Mouse (Mus musculus) frontal cortex, adult (tissue): ENCODE measurements around the gene Nudt15.
A peak's percentile ranks its signal among the peaks of the same experiment; 100 is the strongest.

Experiments
- ATAC-seq: cut with Nextera tagmentation; 2 replicates; pipeline ENCODE4 v1.9.2; 2017; ENCODE audit warnings: mild to moderate bottlenecking, moderate library complexity, mixed read lengths; ENCODE audit not compliant: low TSS enrichment

Gene Nudt15

GRCm38 (mm10) chr14:73473670-73474460 is 74.2 kb downstream of the Nudt15 start:
- no peak for ATAC-seq

- ATAC-seq = no peak
Observed at GRCm38 (mm10) chr14:73472205-73472604, 75.8 kb downstream of the Nudt15 start.

- peak; percentile 50 for ATAC-seq
Observed at GRCm38 (mm10) chr14:73470593-73470992, 77.4 kb downstream of the Nudt15 start.

GRCm38 (mm10) chr14:73469506-73469905 is 78.5 kb downstream of the Nudt15 start:
- ATAC-seq = peak; percentile 72
